8 mouse cellular contexts compared by ENCODE assay signal in the genomic region with DNA sequence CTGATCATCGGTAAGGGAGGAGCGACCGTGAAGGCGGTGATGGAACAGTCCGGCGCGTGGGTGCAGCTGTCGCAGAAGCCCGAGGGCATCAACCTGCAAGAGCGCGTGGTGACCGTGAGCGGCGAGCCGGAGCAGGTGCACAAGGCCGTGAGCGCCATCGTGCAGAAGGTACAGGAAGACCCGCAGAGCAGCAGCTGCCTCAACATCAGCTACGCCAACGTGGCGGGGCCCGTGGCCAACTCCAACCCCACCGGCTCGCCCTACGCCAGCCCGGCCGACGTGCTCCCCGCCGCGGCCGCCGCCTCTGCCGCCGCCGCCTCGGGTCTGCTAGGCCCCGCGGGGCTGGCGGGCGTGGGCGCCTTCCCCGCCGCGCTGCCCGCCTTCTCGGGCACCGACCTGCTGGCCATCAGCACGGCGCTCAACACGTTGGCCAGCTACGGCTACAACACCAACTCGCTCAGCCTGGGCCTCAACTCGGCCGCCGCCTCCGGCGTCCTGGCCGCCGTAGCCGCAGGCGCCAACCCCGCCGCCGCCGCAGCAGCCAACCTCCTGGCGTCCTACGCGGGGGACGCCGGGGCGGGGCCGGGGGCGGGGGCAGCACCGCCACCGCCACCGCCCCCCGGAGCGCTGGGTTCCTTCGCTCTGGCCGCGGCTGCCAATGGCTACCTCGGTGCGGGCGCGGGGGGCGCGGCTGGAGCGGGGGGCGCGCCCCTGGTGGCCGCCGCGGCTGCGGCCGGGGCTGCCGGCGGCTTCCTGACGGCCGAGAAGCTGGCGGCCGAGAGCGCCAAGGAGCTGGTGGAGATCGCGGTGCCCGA. TPM values are rescaled to one million over a fixed set of nuclear protein-coding genes. Genes with fewer than 3 reads are reported as not detected.
DNase-seq lines count a peak whose midpoint lies in the region; TF ChIP-seq lines count a peak whose summit lies in the region.

No protein-coding gene starts in this region.

- peak overlapping the region; percentile 94 for H3K9ac ChIP-seq in liver, adult 2 months (ENCODE audit: low read depth, low read length)

- no peaks in the 10 kb centered on the region for H3K36me3 ChIP-seq in liver, adult 2 months (ENCODE audit: control insufficient read depth, insufficient read depth, low read length)
- no peaks in the 10 kb centered on the region for H3K36me3 ChIP-seq in myocyte (ENCODE audit: control insufficient read depth, insufficient read depth)
- H3K36me3 ChIP-seq in testis, adult 2 months (ENCODE audit: control insufficient read depth, insufficient read depth, low read length) = no peaks in the 10 kb centered on the region

- 2% methylated on average over 91 of the region's 107 CpGs for WGBS in liver, adult 2 months

- peak; percentile 16 to 24 for DNase-seq in B cell, adult 2 months
- peak; percentile 80 to 90 for DNase-seq in adrenal gland, adult (ENCODE audit: inconsistent age in 2 of 2, low spot score in 1 of 2)
- peak; percentile 78 for DNase-seq in embryo, embryonic 11 days
- DNase-seq in heart, adult 9 months (ENCODE audit: low spot score in 2 of 2) = peak; percentile 60 to 63
- peak; percentile 68 for DNase-seq in kidney, adult 18-20 months
- peak; percentile 34 for DNase-seq in liver, adult 2 months (ENCODE audit: extremely low read depth, low read depth, low spot score)

- no peak for TF ChIP-seq CTCF in liver, adult 2 months (IDR thresholded peaks at IDR 0.05; ENCODE audit: low read depth, low read length)
- no peak for TF ChIP-seq CTCF in testis, adult 2 months (IDR thresholded peaks at IDR 0.05; ENCODE audit: control insufficient read depth, insufficient read depth, insufficient replicate concordance, low read depth, low read length)

- H3K27ac ChIP-seq in liver, adult 2 months (replicated peaks; ENCODE audit: insufficient read depth, low read depth, low read length) = no peak overlapping the region
- no peak overlapping the region for H3K27ac ChIP-seq in testis, adult 2 months (ENCODE audit: control insufficient read depth, insufficient read depth, low read depth, low read length)

- peak overlapping the region; percentile 67 for H3K4me2 ChIP-seq in myocyte (ENCODE audit: low read depth)

- peak overlapping the region; percentile 68 for H3K4me3 ChIP-seq in liver, adult 2 months (ENCODE audit: insufficient read depth, low read depth, low read length)
- H3K4me3 ChIP-seq in myocyte = peak overlapping the region; percentile 14
- H3K4me3 ChIP-seq in testis, adult 2 months (ENCODE audit: control insufficient read depth, low read depth, low read length) = peak overlapping the region; percentile 63

- peak overlapping the region; percentile 22 for H3ac ChIP-seq in myocyte (ENCODE audit: control insufficient read depth, insufficient read length)

- no peaks in the 10 kb centered on the region for H3K79me2 ChIP-seq in liver, adult 2 months (ENCODE audit: control insufficient read depth, insufficient read depth, low read length)
- H3K79me2 ChIP-seq in myocyte (ENCODE audit: control insufficient read depth, insufficient read depth) = no peaks in the 10 kb centered on the region

- peaks cover 4% of the 10 kb centered on the region; the same call in 1 of the 2 replicates for H3K4me1 ChIP-seq in liver, adult 2 months (ENCODE audit: control insufficient read depth, insufficient read depth, low read length)
- H3K4me1 ChIP-seq in testis, adult 2 months (ENCODE audit: control insufficient read depth, insufficient read depth, low read length) = peaks cover 33% of the 10 kb centered on the region

- no peak for TF ChIP-seq POLR2A in liver, adult 2 months (IDR thresholded peaks at IDR 0.05; ENCODE audit: extremely low read depth, insufficient read depth, low read length)
- TF ChIP-seq POLR2A in myocyte (IDR thresholded peaks at IDR 0.05; ENCODE audit: insufficient read length, low read depth) = peak; percentile 49
- peak; percentile 34; the same call in 1 of the 2 replicates for TF ChIP-seq POLR2A in testis, adult 2 months (IDR thresholded peaks at IDR 0.05; ENCODE audit: control insufficient read depth, low read depth, low read length)

- peaks cover 9% of the 10 kb centered on the region; the same call in 1 of the 2 replicates for H3K27me3 ChIP-seq in liver, adult 2 months (ENCODE audit: control insufficient read depth, insufficient read depth, low read length)
- H3K27me3 ChIP-seq in myocyte (ENCODE audit: control insufficient read depth, insufficient read depth, insufficient read length) = peaks cover 6% of the 10 kb centered on the region
- H3K27me3 ChIP-seq in testis, adult 2 months (ENCODE audit: control insufficient read depth, insufficient read depth, low read length) = no peaks in the 10 kb centered on the region

TF ChIP-seq in myocyte, 11 proteins besides CTCF, POLR2A, EP300 and RAD21:
- TF ChIP-seq MYOG (IDR thresholded peaks at IDR 0.05; ENCODE audit: control insufficient read depth in 1 of 3, insufficient read depth in 1 of 3, insufficient read length in 2 of 3, low read depth in 2 of 3) = peak in 2 of 3 experiments; percentile 51 to 83
- no peak for TF ChIP-seq SRF (IDR thresholded peaks at IDR 0.05; ENCODE audit: control insufficient read depth, insufficient read length, low read depth)
- TF ChIP-seq TCF3 (IDR thresholded peaks at IDR 0.05; ENCODE audit: insufficient read length, low read depth) = no peak
- TF ChIP-seq MYOD1 (IDR thresholded peaks at IDR 0.05; ENCODE audit: control insufficient read depth in 1 of 3, insufficient read length in 2 of 3, low read depth in 2 of 3) = peak in 2 of 3 experiments; percentile 76 to 79
- TF ChIP-seq TCF12 (IDR thresholded peaks at IDR 0.05; ENCODE audit: insufficient read depth, poor library complexity, severe bottlenecking) = no peak
- no peak for TF ChIP-seq POLR2AphosphoS2 (IDR thresholded peaks at IDR 0.05; ENCODE audit: insufficient read length, low read depth)

RNA-seq across cellular contexts. Expression of a gene that starts 29.4 kb away (rescaled TPM):
- not detected in 2 replicates for total RNA-seq in liver, adult 2 months (2014; rRNA removed)
- not detected in 2 replicates for polyA plus RNA-seq in liver, adult 2 months (2012; rRNA removed)
- not detected for polyA plus RNA-seq in myocyte (2012; fragmentation: generic; extraction: Trizol)
- polyA plus RNA-seq in testis, adult 2 months (2012; rRNA removed) = 0.08 and 0.10 TPM in 2 replicates

RNA-seq across cellular contexts. Expression of a gene that starts 32.1 kb away (rescaled TPM):
- 0.09 and 0.27 TPM in 2 replicates for total RNA-seq in liver, adult 2 months (2014; rRNA removed)
- polyA plus RNA-seq in liver, adult 2 months (2012; rRNA removed) = 0.16 and 0.24 TPM in 2 replicates
- 0.06 TPM for polyA plus RNA-seq in myocyte (2012; fragmentation: generic; extraction: Trizol)
- polyA plus RNA-seq in testis, adult 2 months (2012; rRNA removed) = 2.4 TPM in 2 replicates

RNA-seq across cellular contexts. Expression of a gene that starts 33.3 kb away (rescaled TPM):
- total RNA-seq in liver, adult 2 months (2014; rRNA removed) = 0.54 and 0.65 TPM in 2 replicates
- 2.7 and 3.1 TPM in 2 replicates for polyA plus RNA-seq in liver, adult 2 months (2012; rRNA removed)
- 10.4 TPM for polyA plus RNA-seq in myocyte (2012; fragmentation: generic; extraction: Trizol)
- polyA plus RNA-seq in testis, adult 2 months (2012; rRNA removed) = 35.6 and 42.9 TPM in 2 replicates

RNA-seq across cellular contexts. Expression of a gene that starts 46.1 kb away (rescaled TPM):
- total RNA-seq in liver, adult 2 months (2014; rRNA removed) = 4.5 and 7.3 TPM in 2 replicates
- polyA plus RNA-seq in liver, adult 2 months (2012; rRNA removed) = 13.2 and 14.6 TPM in 2 replicates
- 27.6 TPM for polyA plus RNA-seq in myocyte (2012; fragmentation: generic; extraction: Trizol)
- polyA plus RNA-seq in testis, adult 2 months (2012; rRNA removed) = 4.9 and 5.4 TPM in 2 replicates

RNA-seq across cellular contexts. Expression of a gene that starts 47.6 kb away (rescaled TPM):
- total RNA-seq in liver, adult 2 months (2014; rRNA removed) = 5.6 and 7.7 TPM in 2 replicates
- polyA plus RNA-seq in liver, adult 2 months (2012; rRNA removed) = 9.7 and 12.0 TPM in 2 replicates
- 7.7 TPM for polyA plus RNA-seq in myocyte (2012; fragmentation: generic; extraction: Trizol)
- polyA plus RNA-seq in testis, adult 2 months (2012; rRNA removed) = 23.8 and 26.8 TPM in 2 replicates

Comparison
In these comparisons a context has a peak if more than half of its experiments do, and no peak if none do; other contexts are left out.
1. DNase-seq: peak in every context shown above with its lines; median percentile 85 in adrenal gland, adult; 78 in embryo, embryonic 11 days; 68 in kidney, adult 18-20 months; 62 in heart, adult 9 months; 34 in liver, adult 2 months; 20 in B cell, adult 2 months.
2. H3K4me3 ChIP-seq: peak in every context shown above with its lines; median percentile 68 in liver, adult 2 months; 63 in testis, adult 2 months; 14 in myocyte.